Mouse (Mus musculus) embryonic fibroblast, embryonic 13.5 days (primary cell): Measurements from ENCODE around the gene Nacc2.

ENCODE experiments used
- CTCF ChIP-seq: IDR thresholded peaks from 2 replicates; pipeline ENCODE4 v1.5.1; 2011; ENCODE audit warnings: mild to moderate bottlenecking, control low read depth, low read length, moderate library complexity, borderline replicate concordance; ENCODE audit not compliant: insufficient read depth
- POLR2A ChIP-seq: IDR thresholded peaks from 2 replicates; pipeline ENCODE4 v1.6.1; 2011; ENCODE audit warnings: low read depth, mild to moderate bottlenecking, control low read depth, low read length, moderate library complexity

DNA sequence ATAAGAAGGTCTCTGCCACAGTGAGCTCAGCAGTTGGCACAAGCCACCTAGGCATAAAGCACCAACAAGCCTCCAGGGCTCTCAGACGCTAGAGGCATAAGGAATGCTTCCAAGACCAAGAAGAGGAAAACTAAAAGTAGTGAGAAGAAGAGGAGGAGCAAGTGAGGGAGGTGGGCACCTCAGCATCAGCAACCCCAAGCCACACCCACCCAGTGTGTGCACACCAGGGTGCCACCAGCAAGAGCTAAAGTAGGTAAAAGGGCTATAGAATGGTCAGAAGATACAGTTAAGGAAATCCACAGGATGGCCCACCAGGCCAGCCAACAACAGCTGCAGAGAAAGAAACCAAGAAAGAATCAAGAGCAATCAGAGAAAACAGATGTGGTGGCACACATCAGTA, 111.6 kb downstream of the Nacc2 start:
- TF ChIP-seq CTCF (no peak), POLR2A (no peak)
